Mouse (Mus musculus): ENCODE data around the gene Lhcgr. TPM values are rescaled to one million over a fixed set of nuclear protein-coding genes. Genes with fewer than 3 reads are reported as not detected.

Gene Lhcgr
- total and polyA plus RNA-seq, 3 experiments, result 0.06 TPM; not detected in 2

DNA sequence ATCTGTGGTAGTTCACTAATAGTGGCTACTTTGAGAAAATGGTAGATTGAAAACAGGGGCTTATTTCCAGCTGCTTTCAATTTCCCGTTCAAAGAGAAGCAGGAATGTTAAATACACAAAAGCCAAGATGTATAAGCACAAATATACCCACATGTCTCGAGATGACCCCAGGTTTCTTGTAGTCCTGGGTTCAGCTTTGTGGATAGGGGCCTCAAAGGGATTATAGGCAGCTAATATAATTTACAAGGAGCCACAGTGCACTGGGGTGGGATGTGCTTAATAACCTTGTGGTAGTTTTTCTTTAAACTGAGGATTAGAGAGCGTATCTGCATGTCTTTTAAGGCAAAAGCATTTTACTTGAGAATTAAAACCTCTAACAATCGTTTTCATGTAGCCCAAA, 121.0 kb downstream of the Lhcgr start:
- H3K27ac ChIP-seq, result no peak overlapping the region
- H3K4me1 ChIP-seq (ENCODE audit: control insufficient read depth, insufficient read depth, low read length), result no peaks in the 10 kb centered on the region
- intact Hi-C loops (cut with DNase I), result no loop called here
- no peaks in the 10 kb centered on the region for H3K79me2 ChIP-seq (replicated peaks; ENCODE audit: control insufficient read depth, insufficient read depth, low read length)
- H3K4me3 ChIP-seq, result no peak overlapping the region
- TF ChIP-seq CTCF (IDR thresholded peaks at IDR 0.05) (no peak), POLR2A (IDR thresholded peaks at IDR 0.05; ENCODE audit: insufficient read depth, low read depth, low read length) (no peak), EP300 (IDR thresholded peaks at IDR 0.05; ENCODE audit: insufficient read depth, low read depth, low read length) (no peak)
- H3K27me3 ChIP-seq (ENCODE audit: control insufficient read depth, insufficient read depth, low read length), result peaks cover 2% of the 10 kb centered on the region
- H3K9ac ChIP-seq (ENCODE audit: low read depth, low read length), result no peak overlapping the region
- 67% methylated on average over 4 of the region's 4 CpGs for WGBS
- DNase-seq, result no peak
- H3K36me3 ChIP-seq (ENCODE audit: control insufficient read depth, insufficient read depth, low read length), result no peaks in the 10 kb centered on the region

DNA sequence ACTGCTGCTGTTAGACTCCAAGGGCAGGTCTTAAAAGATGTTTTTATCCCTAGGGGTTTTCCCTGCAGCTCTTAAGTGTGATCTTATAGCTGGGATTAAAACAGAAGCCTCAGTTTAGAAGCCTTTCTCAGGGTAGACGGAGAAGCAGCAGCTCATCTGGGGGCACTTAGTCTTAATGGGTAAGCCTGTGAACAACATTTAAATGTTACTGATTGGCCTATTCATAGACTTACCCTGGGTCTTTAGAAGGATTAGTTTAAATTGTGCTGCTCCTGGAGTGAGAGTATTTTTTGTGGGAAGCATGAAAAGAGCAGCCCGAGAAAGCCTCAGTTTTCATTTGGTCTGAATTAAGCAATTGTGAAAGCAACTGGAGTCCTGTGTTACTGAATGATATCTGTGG, 121.9 kb downstream of the Lhcgr start:
- Histone ChIP-seq H3K9ac (ENCODE audit: low read depth, low read length) (no peak overlapping the region), H3K4me3 (no peak overlapping the region), H3K36me3 (ENCODE audit: control insufficient read depth, insufficient read depth, low read length) (no peaks in the 10 kb centered on the region), H3K27me3 (ENCODE audit: control insufficient read depth, insufficient read depth, low read length) (peaks cover 2% of the 10 kb centered on the region), H3K79me2 (replicated peaks; ENCODE audit: control insufficient read depth, insufficient read depth, low read length) (no peaks in the 10 kb centered on the region), H3K4me1 (ENCODE audit: control insufficient read depth, insufficient read depth, low read length) (no peaks in the 10 kb centered on the region), H3K27ac (no peak overlapping the region)
- no peak for TF ChIP-seq EP300 (IDR thresholded peaks at IDR 0.05; ENCODE audit: insufficient read depth, low read depth, low read length)
- TF ChIP-seq POLR2A (IDR thresholded peaks at IDR 0.05; ENCODE audit: insufficient read depth, low read depth, low read length), result no peak
- TF ChIP-seq CTCF (IDR thresholded peaks at IDR 0.05), result no peak
- intact Hi-C loops (cut with DNase I), result no loop called here
- DNase-seq, result no peak
- 82% methylated on average over 2 of the region's 2 CpGs for WGBS

DNA sequence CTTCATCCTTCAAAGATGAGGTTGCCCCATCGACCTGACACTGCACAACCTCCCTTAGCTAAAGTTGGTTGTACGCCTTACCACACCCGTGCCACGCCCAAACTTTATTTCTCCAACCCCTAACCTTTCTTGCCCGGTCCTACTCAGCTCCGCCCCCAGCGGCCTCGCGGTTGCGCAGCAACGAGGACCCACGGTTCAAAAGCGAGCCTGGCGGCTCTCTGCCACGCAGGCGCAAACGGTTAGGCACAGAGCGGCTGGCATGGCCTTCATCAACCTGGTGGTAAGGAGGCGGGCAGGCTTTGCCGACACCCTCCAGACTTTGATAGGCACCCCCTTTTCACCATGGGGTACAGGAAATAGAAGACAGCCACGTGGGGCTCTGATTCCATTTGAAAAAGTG, 123.3 kb downstream of the Lhcgr start, which contains the start of gene Gtf2a1l:
TSS of gene Gtf2a1l (plus strand) at position 209 of the 400 bp plus-strand sequence.
- Histone ChIP-seq H3K36me3 (ENCODE audit: control insufficient read depth, insufficient read depth, low read length) (no peaks in the 10 kb centered on the region), H3K79me2 (replicated peaks; ENCODE audit: control insufficient read depth, insufficient read depth, low read length) (no peaks in the 10 kb centered on the region), H3K27ac (no peak within 1 kb of the TSS), H3K4me3 (no peak within 1 kb of the TSS), H3K27me3 (ENCODE audit: control insufficient read depth, insufficient read depth, low read length) (peaks cover 4% of the 10 kb centered on the region), H3K4me1 (ENCODE audit: control insufficient read depth, insufficient read depth, low read length) (no peaks in the 10 kb centered on the region), H3K9ac (ENCODE audit: low read depth, low read length) (no peak within 1 kb of the TSS)
- TF ChIP-seq POLR2A (IDR thresholded peaks at IDR 0.05; ENCODE audit: insufficient read depth, low read depth, low read length) (no peak), EP300 (IDR thresholded peaks at IDR 0.05; ENCODE audit: insufficient read depth, low read depth, low read length) (no peak), CTCF (IDR thresholded peaks at IDR 0.05) (no peak)
- peak; percentile 13 to 22 for DNase-seq
- 21% methylated on average over 21 of the region's 21 CpGs for WGBS
- intact Hi-C loops (cut with DNase I), result no loop called here

Other genes with a start within 250 kb of the Lhcgr start
- 10 to 100 TPM; 18.9 to 21.8 TPM for gene Ston1, start 194.3 kb downstream of the Lhcgr start, total RNA-seq (2021)
- gene Ston1, start 194.3 kb downstream of the Lhcgr start, polyA plus RNA-seq (2012; rRNA removed), result 9.4 and 16.8 TPM in 2 replicates
- not detected for gene Gtf2a1l, start 123.3 kb downstream of the Lhcgr start, total RNA-seq (2021)
- 0.14 and 0.23 TPM in 2 replicates for gene Gtf2a1l, start 123.3 kb downstream of the Lhcgr start, polyA plus RNA-seq (2012; rRNA removed)

Measured in heart, adult 2 months (tissue).